Mouse (Mus musculus): ENCODE results near the gene Cd93. TPM values are rescaled to one million over a fixed set of nuclear protein-coding genes. Genes with fewer than 3 reads are reported as not detected.
A peak's percentile ranks its signal among the peaks of the same experiment; 100 is the strongest.

Gene Cd93
- total RNA-seq, 2 experiments from 2014 or later, result 15.6 to 17.1 TPM

- intact Hi-C loops (cut with DNase I), result no loop called here
- no peak for DNase-seq (ENCODE audit: low spot score in 2 of 2)
These were observed 2.3 kb upstream of the Cd93 start for GRCm38 (mm10) chr2:148445616-148446015.

- intact Hi-C loops (cut with DNase I), result no loop called here
- DNase-seq (ENCODE audit: low spot score in 2 of 2), result no peak
These were observed 1.1 kb upstream of the Cd93 start for GRCm38 (mm10) chr2:148444472-148444871.

DNA sequence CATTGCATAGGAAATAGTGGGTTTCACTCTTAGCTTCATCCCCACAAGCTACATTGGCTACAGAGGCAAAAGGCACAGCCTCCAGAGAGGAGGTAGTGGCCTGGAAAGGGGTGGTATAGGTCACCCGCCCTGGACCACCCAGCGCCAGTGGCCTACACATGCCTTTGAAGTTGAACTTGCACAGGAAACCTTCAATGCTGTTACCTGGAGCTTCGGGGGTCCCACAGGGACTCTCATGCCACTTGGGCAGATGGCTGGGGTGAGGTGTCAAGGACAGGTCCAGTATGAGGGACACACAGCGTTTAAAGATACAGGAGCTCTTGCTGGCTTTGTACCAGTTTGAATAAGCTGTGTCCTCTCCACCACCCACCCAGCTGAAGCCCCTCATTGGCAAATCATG, 653 bp downstream of the Cd93 start:
- intact Hi-C loops (cut with DNase I), result no loop called here
- no peak for DNase-seq (ENCODE audit: low spot score in 2 of 2)

- no peak for DNase-seq (ENCODE audit: low spot score in 2 of 2)
- intact Hi-C loops (cut with DNase I), result no loop called here
These were observed 1.2 kb downstream of the Cd93 start for GRCm38 (mm10) chr2:148442172-148442571.

DNA sequence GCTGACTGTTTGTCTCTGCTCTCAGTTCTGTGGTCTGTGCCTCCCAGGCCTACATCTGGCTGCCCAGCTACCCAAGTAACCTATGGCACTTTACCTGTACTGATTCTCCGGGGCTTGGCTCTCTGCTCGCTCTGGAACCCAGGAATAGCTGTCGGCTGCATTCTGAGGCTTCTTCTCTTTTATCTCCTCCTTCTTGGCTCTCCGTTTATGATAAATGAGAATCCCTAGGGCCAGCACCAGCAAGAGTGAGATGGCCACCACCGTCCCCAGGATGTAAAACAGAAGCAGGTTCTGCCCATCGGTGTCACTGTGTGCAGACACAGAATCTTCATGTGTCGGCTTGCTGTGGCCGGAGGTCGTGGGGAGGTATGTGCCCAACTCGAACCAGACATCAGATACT, 1.9 kb downstream of the Cd93 start:
- intact Hi-C loops (cut with DNase I), result no loop called here
- no peak for DNase-seq (ENCODE audit: low spot score in 2 of 2)

DNA sequence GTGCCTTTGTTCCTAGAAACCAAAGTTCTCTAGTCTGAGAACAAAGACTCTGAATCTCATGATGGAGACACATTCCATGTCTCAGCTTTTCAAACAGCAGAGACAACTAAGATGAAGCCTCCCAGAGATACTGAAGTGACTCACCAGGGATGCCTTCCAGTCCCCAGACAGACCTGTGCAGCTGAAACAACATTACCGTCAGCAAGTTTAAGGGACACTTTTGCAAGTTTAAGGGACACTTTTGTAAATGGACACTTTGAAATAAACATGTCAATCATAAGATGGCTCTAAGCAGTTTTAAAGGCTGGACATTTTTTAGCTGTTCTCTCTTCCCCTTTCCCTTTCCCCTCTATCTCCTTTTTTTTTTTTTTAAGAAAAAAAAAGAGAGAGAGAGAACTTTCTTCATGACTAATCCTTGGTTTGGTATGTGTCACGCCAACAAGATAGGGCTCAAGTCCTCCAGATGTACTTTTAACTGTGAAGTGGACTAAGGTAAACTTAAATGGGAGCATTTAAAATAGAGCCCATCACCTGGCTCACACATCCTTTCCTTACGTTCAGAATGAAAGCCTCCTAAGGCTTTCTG, 3.6 kb downstream of the Cd93 start:
- DNase-seq (ENCODE audit: low spot score in 2 of 2), result no peak
- intact Hi-C loops (cut with DNase I), result loop anchor here (10.0 kb wide), 1 partner anchor 125 kb away; no protein-coding TSS in a partner anchor

DNA sequence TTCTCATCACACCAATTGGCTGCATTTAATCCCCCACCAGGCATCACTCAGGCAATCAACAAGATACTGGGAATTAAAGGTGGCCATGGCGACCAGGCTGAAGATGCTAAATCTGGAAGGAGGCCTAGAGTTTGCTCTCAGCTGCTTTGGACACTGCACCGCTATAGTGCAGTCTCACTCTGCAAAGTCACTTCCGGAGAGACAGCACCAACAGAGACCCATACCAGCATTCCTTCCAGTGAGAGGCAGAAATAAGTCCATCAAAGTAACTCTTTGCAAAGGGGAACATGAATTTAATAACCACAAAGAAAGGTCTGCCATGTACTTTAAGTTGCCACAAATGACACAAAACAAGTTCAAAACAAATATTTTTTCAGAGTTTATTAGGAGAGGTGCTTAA, 7.1 kb downstream of the Cd93 start:
- intact Hi-C loops (cut with DNase I), result loop anchor here (10.0 kb wide), 1 partner anchor 129 kb away; no protein-coding TSS in a partner anchor
- DNase-seq (ENCODE audit: low spot score in 2 of 2), result no peak

DNA sequence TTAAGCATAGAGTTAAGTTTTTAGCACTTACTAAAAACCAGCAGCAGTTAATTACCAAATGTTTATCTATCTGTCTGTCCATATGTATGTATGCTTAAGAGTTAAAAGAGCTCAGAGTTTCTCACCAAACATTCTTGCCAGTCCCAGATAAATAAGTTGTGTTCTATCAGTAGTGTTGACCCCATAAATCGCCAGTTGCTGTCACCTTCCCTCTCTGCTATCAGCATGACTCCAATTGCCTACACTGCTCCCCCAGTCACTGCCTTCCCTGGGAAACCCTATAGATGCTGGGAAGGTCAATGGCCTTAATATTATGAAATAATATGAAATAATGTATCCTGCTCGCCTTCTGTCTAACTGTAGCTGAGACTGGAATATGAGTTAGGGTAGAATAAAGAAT, 11.0 kb downstream of the Cd93 start:
- DNase-seq (ENCODE audit: low spot score in 2 of 2), result no peak
- intact Hi-C loops (cut with DNase I), result loop anchor here (10.0 kb wide), 1 partner anchor 132 kb away; no protein-coding TSS in a partner anchor

GRCm38 (mm10) chr2:148430941-148431340, 12.4 kb downstream of the Cd93 start:
- DNase-seq (ENCODE audit: low spot score in 2 of 2), result no peak
- intact Hi-C loops (cut with DNase I), result loop anchor here (10.0 kb wide), 1 partner anchor 134 kb away; no protein-coding TSS in a partner anchor

DNA sequence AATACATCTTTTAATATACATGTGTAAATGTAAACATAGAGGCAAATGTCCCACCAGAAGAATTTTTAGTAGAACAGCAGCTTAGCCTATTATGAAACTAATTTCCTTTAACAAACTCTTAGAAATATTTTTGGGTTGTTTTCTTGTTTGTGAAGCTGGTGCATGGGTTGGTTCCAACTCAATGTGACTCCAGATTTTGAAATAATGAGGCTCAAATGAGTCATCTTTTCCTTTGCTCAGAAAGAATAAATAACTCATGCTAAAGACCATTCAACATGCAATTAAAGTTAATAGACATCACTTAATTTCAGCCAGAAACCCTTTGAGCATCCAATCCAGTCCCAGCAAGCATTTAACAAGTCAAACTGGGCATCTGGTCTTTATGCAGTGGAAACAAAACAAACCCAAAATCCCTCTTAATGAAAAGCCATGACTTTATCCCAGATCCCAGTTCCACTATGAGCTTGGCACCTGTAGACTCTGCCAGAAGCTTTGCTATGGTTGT, 14.3 kb downstream of the Cd93 start:
- intact Hi-C loops (cut with DNase I), result no loop called here
- no peak for DNase-seq (ENCODE audit: low spot score in 2 of 2)

DNA sequence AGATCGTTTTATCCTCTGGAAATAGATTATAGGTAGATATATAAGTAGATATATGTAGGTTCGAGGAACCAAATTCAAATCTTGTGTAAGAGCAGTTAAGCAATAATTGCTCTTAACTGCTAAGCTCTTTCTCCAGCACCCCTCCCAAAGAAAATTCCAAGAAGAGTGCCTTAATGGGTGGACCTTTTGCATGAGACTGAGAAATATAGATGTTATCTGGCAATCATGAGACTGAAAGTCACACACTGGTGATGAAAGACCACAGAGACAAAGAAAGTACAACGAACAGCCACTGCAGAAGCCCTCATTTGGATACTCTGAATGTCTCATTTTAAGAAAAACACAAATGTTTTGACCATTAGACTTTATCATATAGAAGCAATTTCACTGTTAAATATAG, 14.8 kb downstream of the Cd93 start:
- DNase-seq (ENCODE audit: low spot score in 2 of 2), result no peak

GRCm38 (mm10) chr2:148427553-148427952, 15.8 kb downstream of the Cd93 start:
- intact Hi-C loops (cut with DNase I), result no loop called here
- no peak for DNase-seq (ENCODE audit: low spot score in 2 of 2)

More for the DNA sequence above, 14.8 kb downstream of the Cd93 start:
- intact Hi-C loops (cut with DNase I), result no loop called here

DNA sequence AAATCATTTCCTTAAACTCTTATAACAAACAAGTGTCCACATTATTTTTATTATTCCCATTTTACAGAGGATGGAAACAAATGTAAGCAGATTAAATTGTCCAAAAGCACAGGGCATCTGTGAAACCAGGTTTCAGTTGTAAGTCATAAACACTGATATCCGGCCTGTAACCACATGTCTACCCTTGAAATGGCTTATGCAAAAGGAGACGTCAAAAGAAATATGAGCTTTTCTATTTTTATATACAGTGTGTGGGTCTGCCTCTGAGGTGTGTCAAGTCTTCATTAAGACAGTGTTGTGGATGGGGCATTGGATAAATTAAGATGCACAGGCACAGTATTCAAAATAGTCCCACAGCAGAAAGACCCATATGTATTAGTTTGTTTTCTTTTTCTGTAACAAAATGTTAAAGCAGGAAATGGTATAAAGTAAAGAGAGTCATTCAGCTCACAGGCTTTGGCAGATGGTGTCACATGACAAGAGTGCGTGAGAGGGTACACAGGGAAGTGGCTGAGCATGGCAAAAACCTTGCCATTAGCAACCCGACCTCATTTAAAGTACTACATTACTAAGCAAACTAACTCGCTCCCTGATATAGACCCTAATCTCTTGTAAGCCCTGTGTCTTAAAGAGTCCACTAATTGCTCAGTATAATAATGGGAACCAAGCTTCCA, 17.5 kb downstream of the Cd93 start:
- no peak for DNase-seq (ENCODE audit: low spot score in 2 of 2)
- intact Hi-C loops (cut with DNase I), result no loop called here

GRCm38 (mm10) chr2:148421706-148422105, 21.7 kb downstream of the Cd93 start:
- intact Hi-C loops (cut with DNase I), result no loop called here
- DNase-seq (ENCODE audit: low spot score in 2 of 2), result no peak

- no peak for DNase-seq (ENCODE audit: low spot score in 2 of 2)
- intact Hi-C loops (cut with DNase I), result no loop called here
These were observed 22.3 kb downstream of the Cd93 start for GRCm38 (mm10) chr2:148421112-148421511.

GRCm38 (mm10) chr2:148419776-148420175, 23.6 kb downstream of the Cd93 start:
- no peak for DNase-seq (ENCODE audit: low spot score in 2 of 2)
- intact Hi-C loops (cut with DNase I), result no loop called here

GRCm38 (mm10) chr2:148419151-148419550, 24.2 kb downstream of the Cd93 start:
- intact Hi-C loops (cut with DNase I), result no loop called here
- no peak for DNase-seq (ENCODE audit: low spot score in 2 of 2)

DNA sequence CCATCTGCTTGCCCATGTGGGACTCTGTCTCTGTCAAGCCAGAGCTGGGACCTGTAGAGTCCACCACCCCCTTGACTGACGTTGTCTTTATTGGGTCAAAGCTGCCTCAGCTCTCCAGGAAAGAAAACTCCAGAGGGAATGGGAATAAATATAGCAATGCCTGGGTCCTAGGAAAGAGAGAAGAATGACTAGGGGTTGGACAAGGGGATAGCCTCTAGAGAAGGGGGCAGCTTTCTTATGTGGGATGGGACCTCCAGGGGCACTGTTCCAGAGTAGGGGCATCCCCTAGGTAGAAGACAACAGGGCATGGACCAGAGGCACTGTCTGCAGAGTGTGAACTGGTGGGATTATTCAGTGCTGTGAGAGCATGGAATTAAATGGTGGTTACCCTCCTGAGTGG, 33.5 kb downstream of the Cd93 start:
- intact Hi-C loops (cut with DNase I), result loop anchor here (5.0 to 10.0 kb wide), 4 partner anchors 125 to 288 kb away; no protein-coding TSS in a partner anchor
- DNase-seq (ENCODE audit: low spot score in 2 of 2), result no peak

DNA sequence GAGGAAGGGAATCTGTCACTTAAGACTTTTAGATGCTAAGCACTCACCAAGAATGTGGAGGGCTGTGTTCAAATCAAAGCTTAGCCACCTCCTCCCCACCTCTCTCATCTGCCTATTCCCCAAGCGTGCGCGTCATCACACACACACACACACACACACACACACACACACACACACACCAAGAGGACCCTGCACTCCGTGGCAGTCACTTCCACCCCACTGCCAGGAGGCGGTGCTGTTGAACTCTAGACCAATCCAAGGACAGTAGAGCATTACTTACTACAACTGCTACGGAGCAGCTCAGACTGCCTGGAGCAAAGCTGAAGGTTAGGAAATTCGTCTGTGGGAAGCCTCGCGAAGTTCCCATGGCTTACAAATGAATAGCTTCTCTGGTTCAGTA, 34.2 kb downstream of the Cd93 start:
- intact Hi-C loops (cut with DNase I), result loop anchor here (5.0 to 10.0 kb wide), 4 partner anchors 126 to 287 kb away; no protein-coding TSS in a partner anchor
- peak; percentile 79 to 92 for DNase-seq (ENCODE audit: low spot score in 2 of 2)

DNA sequence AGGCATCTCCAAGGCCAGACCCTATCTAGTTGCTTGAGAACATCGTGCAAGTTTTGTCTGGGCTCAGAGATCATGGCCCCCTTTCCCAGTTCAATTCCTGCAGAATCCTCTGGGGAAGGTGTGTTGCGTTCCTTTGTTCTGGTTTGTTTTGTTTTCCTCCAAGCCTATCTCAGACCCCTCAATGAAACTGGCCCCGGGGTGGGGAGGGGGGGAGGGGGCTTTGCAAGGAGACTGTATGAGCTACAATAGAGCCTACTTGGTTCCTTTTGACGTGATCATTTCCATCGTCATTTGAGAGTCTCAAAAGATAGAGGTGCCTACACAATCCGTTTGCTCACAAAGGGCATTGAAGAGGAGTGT, 34.6 kb downstream of the Cd93 start:
- intact Hi-C loops (cut with DNase I), result loop anchor here (5.0 to 10.0 kb wide), 4 partner anchors 126 to 286 kb away; no protein-coding TSS in a partner anchor
- no peak for DNase-seq (ENCODE audit: low spot score in 2 of 2)
